In genomic region chr5:92918170-92918569, GRCm38 (mm10) we compare ENCODE assay signal across 17 mouse cellular contexts.
A peak's percentile ranks its signal among the peaks of the same experiment; 100 is the strongest.
DNase-seq lines count a peak whose midpoint lies in the region; ATAC-seq and TF ChIP-seq lines count a peak whose summit lies in the region.
"Had no signal": no experiment of that assay in that cellular context is flagged by ENCODE, and none has a peak within 500 bp of the region (broad histone marks: within the 10 kb centered on the region; RNA-seq: fewer than 3 reads in every experiment).

No protein-coding gene starts in this region.

- TF ChIP-seq CTCF in lung, postnatal 0 days (IDR thresholded peaks at IDR 0.05) = no peak
- no peak for TF ChIP-seq CTCF in small intestine, adult 2 months (IDR thresholded peaks at IDR 0.05; ENCODE audit: extremely low read depth, insufficient read length, insufficient replicate concordance, low read depth, low read length)

- no peak for TF ChIP-seq POLR2A in small intestine, adult 2 months (IDR thresholded peaks at IDR 0.05; ENCODE audit: low read depth, low read length)

- H3K27me3 ChIP-seq in heart, embryonic 11.5 days (ENCODE audit: control insufficient read depth, insufficient read depth, low read length) = no peaks in the 10 kb centered on the region
- no peaks in the 10 kb centered on the region for H3K27me3 ChIP-seq in lung, postnatal 0 days (replicated peaks; ENCODE audit: insufficient read depth, low read length)
- no peaks in the 10 kb centered on the region for H3K27me3 ChIP-seq in limb, embryonic 10.5 days (ENCODE audit: low read depth, poor library complexity, severe bottlenecking)
- no peaks in the 10 kb centered on the region for H3K27me3 ChIP-seq in small intestine, adult 2 months (ENCODE audit: control insufficient read depth, insufficient read depth, low read length)
- H3K27me3 ChIP-seq: embryonic facial prominence, embryonic 13.5 days; lung, embryonic 15.5 days; neural tube, embryonic 12.5 days had no signal

- no peak for TF ChIP-seq EP300 in lung, postnatal 0 days (IDR thresholded peaks at IDR 0.05)

- no peak for DNase-seq in heart, adult 8-10 months (ENCODE audit: low spot score)
- DNase-seq in lung, postnatal 0 days (ENCODE audit: low spot score) = no peak
- no peak for DNase-seq in lung, postnatal 14 days
- DNase-seq in limb, embryonic 10.5 days (ENCODE audit: low spot score) = no peak
- DNase-seq in adipocyte (ENCODE audit: low spot score) = no peak
- no peak for DNase-seq in right cerebral cortex, postnatal 10 days (ENCODE audit: low spot score in 2 of 2)
- DNase-seq: adrenal gland, postnatal 25 days; cerebellum, postnatal 10 days; gastrocnemius, postnatal 10 days; liver; right cerebral cortex, adult 18-20 months; thymus, adult 18-20 months had no signal

- H3K36me3 ChIP-seq in heart, embryonic 11.5 days (ENCODE audit: control insufficient read depth, insufficient read depth, low read length) = peaks cover 5% of the 10 kb centered on the region; the same call in 1 of the 2 replicates
- no peaks in the 10 kb centered on the region; the same call in 1 of the 2 replicates for H3K36me3 ChIP-seq in lung, postnatal 0 days (ENCODE audit: insufficient read depth, low read length)
- H3K36me3 ChIP-seq in limb, embryonic 10.5 days = peaks cover 15% of the 10 kb centered on the region
- H3K36me3 ChIP-seq in small intestine, adult 2 months (ENCODE audit: control insufficient read depth, insufficient read depth, low read length) = peaks cover 26% of the 10 kb centered on the region
- H3K36me3 ChIP-seq: lung, embryonic 15.5 days had no signal

- H3K4me1 ChIP-seq in heart, embryonic 11.5 days (ENCODE audit: control insufficient read depth, insufficient read depth, low read length) = peaks cover 38% of the 10 kb centered on the region
- H3K4me1 ChIP-seq in lung, postnatal 0 days (ENCODE audit: insufficient read depth, low read depth, low read length) = no peaks in the 10 kb centered on the region
- H3K4me1 ChIP-seq in limb, embryonic 10.5 days = peaks cover 35% of the 10 kb centered on the region
- peaks cover 41% of the 10 kb centered on the region for H3K4me1 ChIP-seq in small intestine, adult 2 months (ENCODE audit: control insufficient read depth, insufficient read depth, insufficient read length, low read length)

- no peak overlapping the region for H3K4me3 ChIP-seq in heart, embryonic 11.5 days (ENCODE audit: low read depth, low read length)
- H3K4me3 ChIP-seq in lung, postnatal 0 days (ENCODE audit: low read depth, low read length) = no peak overlapping the region
- no peak overlapping the region for H3K4me3 ChIP-seq in limb, embryonic 10.5 days
- H3K4me3 ChIP-seq in small intestine, adult 2 months (ENCODE audit: low read depth, low read length) = peak overlapping the region; percentile 32
- H3K4me3 ChIP-seq: embryonic facial prominence, embryonic 13.5 days; lung, embryonic 15.5 days; neural tube, embryonic 12.5 days had no signal

- 49% methylated on average over 10 of the region's 10 CpGs for WGBS in heart, embryonic 11.5 days (ENCODE audit: insufficient replicate concordance)
- 60% methylated on average over 10 of the region's 10 CpGs for WGBS in lung, postnatal 0 days
- 40% methylated on average over 10 of the region's 10 CpGs for WGBS in limb, embryonic 10.5 days
- WGBS in small intestine, adult 2 months = 30% methylated on average over 10 of the region's 10 CpGs

- ATAC-seq in heart, embryonic 11.5 days (replicated peaks; ENCODE audit: insufficient number of reproducible peaks, low FRiP score, low TSS enrichment) = no peak
- ATAC-seq in lung, postnatal 0 days = peak; percentile 39

- no peak overlapping the region for H3K4me2 ChIP-seq in heart, embryonic 11.5 days
- H3K4me2 ChIP-seq in lung, postnatal 0 days (replicated peaks; ENCODE audit: low read depth, low read length) = no peak overlapping the region
- H3K4me2 ChIP-seq: embryonic facial prominence, embryonic 13.5 days; lung, embryonic 15.5 days; neural tube, embryonic 12.5 days had no signal

- peak overlapping the region; percentile 47 for H3K27ac ChIP-seq in heart, embryonic 11.5 days (ENCODE audit: low read depth, low read length)
- peak overlapping the region; percentile 14; the same call in 1 of the 2 replicates for H3K27ac ChIP-seq in lung, postnatal 0 days (ENCODE audit: low read length)
- peak overlapping the region; percentile 58; the same call in 1 of the 2 replicates for H3K27ac ChIP-seq in limb, embryonic 10.5 days
- H3K27ac ChIP-seq in small intestine, adult 2 months (ENCODE audit: insufficient read depth, low read depth, low read length) = peak overlapping the region; percentile 69
- H3K27ac ChIP-seq: embryonic facial prominence, embryonic 13.5 days; neural tube, embryonic 12.5 days had no signal

- H3K9ac ChIP-seq in heart, embryonic 11.5 days (ENCODE audit: low read depth, low read length) = no peak overlapping the region
- H3K9ac ChIP-seq in lung, postnatal 0 days (replicated peaks; ENCODE audit: low read depth) = no peak overlapping the region
- H3K9ac ChIP-seq: embryonic facial prominence, embryonic 13.5 days; lung, embryonic 15.5 days; neural tube, embryonic 12.5 days had no signal

- H3K9me3 ChIP-seq in heart, embryonic 11.5 days (replicated peaks; ENCODE audit: control insufficient read depth, low read length) = no peaks in the 10 kb centered on the region
- no peaks in the 10 kb centered on the region for H3K9me3 ChIP-seq in lung, postnatal 0 days (ENCODE audit: low read length)
- no peaks in the 10 kb centered on the region for H3K9me3 ChIP-seq in limb, embryonic 10.5 days (replicated peaks)
- H3K9me3 ChIP-seq: embryonic facial prominence, embryonic 13.5 days; lung, embryonic 15.5 days; neural tube, embryonic 12.5 days had no signal

Comparison
In these comparisons a context has a peak if more than half of its experiments do, and no peak if none do; other contexts are left out.
1. H3K27ac ChIP-seq: peak in every context shown above with its lines; median percentile 69 in small intestine, adult 2 months; 58 in limb, embryonic 10.5 days; 47 in heart, embryonic 11.5 days; 14 in lung, postnatal 0 days.